ENCODE assay signal across 8 mouse cellular contexts in genomic region chr1:92895089-92895488, GRCm38 (mm10). TPM values are rescaled to one million over a fixed set of nuclear protein-coding genes. Genes with fewer than 3 reads are reported as not detected.
A peak's percentile ranks its signal among the peaks of the same experiment; 100 is the strongest.
DNase-seq lines count a peak whose midpoint lies in the region; ATAC-seq and TF ChIP-seq lines count a peak whose summit lies in the region.

No protein-coding gene starts in this region.

- H3K79me2 ChIP-seq in C2C12 (ENCODE audit: control insufficient read depth, insufficient read depth): no peaks in the 10 kb centered on the region

- no peaks in the 10 kb centered on the region for H3K27me3 ChIP-seq in C2C12 (ENCODE audit: control insufficient read depth, insufficient read depth, insufficient read length)
- no peaks in the 10 kb centered on the region for H3K27me3 ChIP-seq in kidney, embryonic 16.5 days (ENCODE audit: insufficient read depth, low read length)
- no peaks in the 10 kb centered on the region for H3K27me3 ChIP-seq in liver, embryonic 14.5 days (ENCODE audit: control insufficient read depth, insufficient read depth, low read length)
- no peaks in the 10 kb centered on the region for H3K27me3 ChIP-seq in neural tube, embryonic 15.5 days (replicated peaks)

- DNase-seq in adrenal gland, adult 2 months: peak; percentile 82
- DNase-seq in embryo, embryonic 11.5 days (ENCODE audit: low read depth, low spot score): peak; percentile 75
- DNase-seq in gastrocnemius, postnatal 36 days: peak; percentile 60 to 62
- DNase-seq in liver, embryonic 14.5 days (ENCODE audit: low read depth in 3 of 3, low spot score in 3 of 3): peak in 2 of 3 experiments; percentile 36 to 40
- peak; percentile 85 for DNase-seq in testis, postnatal 10 days (ENCODE audit: low spot score)

- H3K4me2 ChIP-seq in kidney, embryonic 16.5 days (replicated peaks; ENCODE audit: low read depth, low read length): no peak overlapping the region
- H3K4me2 ChIP-seq in liver, embryonic 14.5 days (ENCODE audit: low read depth): no peak overlapping the region
- H3K4me2 ChIP-seq in neural tube, embryonic 15.5 days: no peak overlapping the region

- H3K36me3 ChIP-seq in C2C12 (ENCODE audit: control insufficient read depth, insufficient read depth): no peaks in the 10 kb centered on the region
- no peaks in the 10 kb centered on the region for H3K36me3 ChIP-seq in kidney, embryonic 16.5 days (ENCODE audit: insufficient read depth, low read length)
- no peaks in the 10 kb centered on the region for H3K36me3 ChIP-seq in liver, embryonic 14.5 days (replicated peaks; ENCODE audit: control insufficient read depth, insufficient read depth, low read depth)
- H3K36me3 ChIP-seq in neural tube, embryonic 15.5 days: no peaks in the 10 kb centered on the region

- intact Hi-C loops in gastrocnemius, postnatal 36 days (cut with DNase I): loop anchor here (5.0 kb wide), 3 partner anchors 48 to 248 kb away; partner anchors contain the start of gene Otos

- peak; percentile 90 for ATAC-seq in kidney, embryonic 16.5 days (ENCODE audit: low FRiP score, low TSS enrichment)
- peak; percentile 15; the same call in 1 of the 2 replicates for ATAC-seq in liver, embryonic 14.5 days (ENCODE audit: insufficient read depth)
- peak; percentile 77 for ATAC-seq in neural tube, embryonic 15.5 days (ENCODE audit: low FRiP score)

- peak; percentile 91 for TF ChIP-seq CTCF in C2C12 (IDR thresholded peaks at IDR 0.05; ENCODE audit: control insufficient read depth, insufficient read depth, insufficient read length)
- peak; percentile 96 for TF ChIP-seq CTCF in liver, embryonic 14.5 days (IDR thresholded peaks at IDR 0.05; ENCODE audit: low read depth)

- H3K79me3 ChIP-seq in C2C12 (ENCODE audit: low read depth): no peaks in the 10 kb centered on the region

- no peak overlapping the region for H3K4me3 ChIP-seq in C2C12 (ENCODE audit: insufficient read depth, poor library complexity, severe bottlenecking)
- no peak overlapping the region for H3K4me3 ChIP-seq in kidney, embryonic 16.5 days (ENCODE audit: low read length)
- no peak overlapping the region for H3K4me3 ChIP-seq in liver, embryonic 14.5 days (ENCODE audit: insufficient read depth in 1 of 2, low read depth in 2 of 2, low read length in 2 of 2)
- H3K4me3 ChIP-seq in neural tube, embryonic 15.5 days (replicated peaks): no peak overlapping the region

- WGBS in kidney, embryonic 16.5 days: 13% methylated on average over 3 of the region's 3 CpGs
- 11% methylated on average over 3 of the region's 3 CpGs for WGBS in liver, embryonic 14.5 days (ENCODE audit: insufficient replicate concordance)
- WGBS in neural tube, embryonic 15.5 days: 15% methylated on average over 3 of the region's 3 CpGs

- no peaks in the 10 kb centered on the region for H3K4me1 ChIP-seq in kidney, embryonic 16.5 days (ENCODE audit: insufficient read depth, low read length)
- no peaks in the 10 kb centered on the region for H3K4me1 ChIP-seq in liver, embryonic 14.5 days (replicated peaks; ENCODE audit: control insufficient read depth in 2 of 2, insufficient read depth in 2 of 2, low read length in 1 of 2)
- H3K4me1 ChIP-seq in neural tube, embryonic 15.5 days: no peaks in the 10 kb centered on the region

- H3K27ac ChIP-seq in kidney, embryonic 16.5 days (ENCODE audit: low read length): no peak overlapping the region
- H3K27ac ChIP-seq in liver, embryonic 14.5 days: no peak overlapping the region
- H3K27ac ChIP-seq in neural tube, embryonic 15.5 days (replicated peaks): no peak overlapping the region

- no peak for TF ChIP-seq EP300 in liver, embryonic 14.5 days (IDR thresholded peaks at IDR 0.05; ENCODE audit: low read depth)

- no peak overlapping the region for H3K9ac ChIP-seq in kidney, embryonic 16.5 days (replicated peaks; ENCODE audit: low read length)
- no peak overlapping the region for H3K9ac ChIP-seq in liver, embryonic 14.5 days (replicated peaks)
- H3K9ac ChIP-seq in neural tube, embryonic 15.5 days (replicated peaks): no peak overlapping the region

- no peaks in the 10 kb centered on the region for H3K9me3 ChIP-seq in kidney, embryonic 16.5 days (ENCODE audit: low read length)
- H3K9me3 ChIP-seq in liver, embryonic 14.5 days (ENCODE audit: control insufficient read depth, low read length): no peaks in the 10 kb centered on the region
- no peaks in the 10 kb centered on the region for H3K9me3 ChIP-seq in neural tube, embryonic 15.5 days (replicated peaks)

- no peak overlapping the region for H3ac ChIP-seq in C2C12 (ENCODE audit: control insufficient read depth, insufficient read length, low read depth)

TF ChIP-seq in C2C12, 6 proteins besides CTCF, POLR2A, EP300 and RAD21:
- TF ChIP-seq USF1 (IDR thresholded peaks at IDR 0.05; ENCODE audit: low read depth) (no peak), MYOD1 (IDR thresholded peaks at IDR 0.05; ENCODE audit: control insufficient read depth, insufficient read length, low read depth) (no peak), FOSL1 (IDR thresholded peaks at IDR 0.05; ENCODE audit: insufficient read depth, low read length, poor library complexity, severe bottlenecking) (no peak), MYOG (IDR thresholded peaks at IDR 0.05; ENCODE audit: control insufficient read depth, extremely low read depth, insufficient read length) (no peak), MAX (IDR thresholded peaks at IDR 0.05) (no peak), CEBPB (IDR thresholded peaks at IDR 0.05; ENCODE audit: low read depth) (no peak)

RNA-seq across cellular contexts. Expression of gene Ankmy1, which starts 7.6 kb away (rescaled TPM):
- 0.57 TPM for polyA plus RNA-seq in C2C12 (2012; fragmentation: generic; extraction: Trizol)
- 1 to 10 TPM in 1 of 2 experiments, under 1 TPM in 1; 0.69 to 1.0 TPM for total RNA-seq in adrenal gland, adult 2 months (2021)
- polyA plus RNA-seq in adrenal gland, adult 2 months (2012; rRNA removed): 0.18 and 0.26 TPM in 2 replicates
- under 1 TPM; 0.10 to 0.18 TPM for total RNA-seq in gastrocnemius, postnatal 36 days (2021)
- polyA plus RNA-seq in kidney, embryonic 16.5 days (2015; fragmentation: Nextera tagmentation; extraction: Ambion mirVana): 0.52 and 0.63 TPM in 2 replicates
- polyA plus RNA-seq in liver, embryonic 14.5 days (2012; rRNA removed): 0.02 and 0.05 TPM in 2 replicates
- polyA plus RNA-seq in liver, embryonic 14.5 days (2014; fragmentation: Nextera tagmentation; extraction: Ambion mirVana): not detected in 2 replicates
- polyA plus RNA-seq in neural tube, embryonic 15.5 days (2015; fragmentation: Nextera tagmentation; extraction: Ambion mirVana): 0.69 and 1.3 TPM in 2 replicates

RNA-seq across cellular contexts. Expression of gene Dusp28, which starts 11.7 kb away (rescaled TPM):
- polyA plus RNA-seq in C2C12 (2012; fragmentation: generic; extraction: Trizol): 9.3 TPM
- 10 to 100 TPM; 12.5 to 17.2 TPM for total RNA-seq in adrenal gland, adult 2 months (2021)
- polyA plus RNA-seq in adrenal gland, adult 2 months (2012; rRNA removed): 97.2 and 107 TPM in 2 replicates
- total RNA-seq in gastrocnemius, postnatal 36 days (2021): 10 to 100 TPM; 20.4 to 22.2 TPM
- 12.3 and 13.9 TPM in 2 replicates for polyA plus RNA-seq in kidney, embryonic 16.5 days (2015; fragmentation: Nextera tagmentation; extraction: Ambion mirVana)
- 5.2 and 6.4 TPM in 2 replicates for polyA plus RNA-seq in liver, embryonic 14.5 days (2012; rRNA removed)
- 4.4 and 5.4 TPM in 2 replicates for polyA plus RNA-seq in liver, embryonic 14.5 days (2014; fragmentation: Nextera tagmentation; extraction: Ambion mirVana)
- polyA plus RNA-seq in neural tube, embryonic 15.5 days (2015; fragmentation: Nextera tagmentation; extraction: Ambion mirVana): 17.2 and 17.9 TPM in 2 replicates

RNA-seq across cellular contexts. Expression of gene Rnpepl1, which starts 15.5 kb away (rescaled TPM):
- polyA plus RNA-seq in C2C12 (2012; fragmentation: generic; extraction: Trizol): 29.9 TPM
- total RNA-seq in adrenal gland, adult 2 months (2021): 10 to 100 TPM; 71.2 to 90.8 TPM
- polyA plus RNA-seq in adrenal gland, adult 2 months (2012; rRNA removed): 524 and 593 TPM in 2 replicates
- 10 to 100 TPM; 62.7 to 66.0 TPM for total RNA-seq in gastrocnemius, postnatal 36 days (2021)
- polyA plus RNA-seq in kidney, embryonic 16.5 days (2015; fragmentation: Nextera tagmentation; extraction: Ambion mirVana): 14.8 and 31.1 TPM in 2 replicates
- polyA plus RNA-seq in liver, embryonic 14.5 days (2012; rRNA removed): 10.7 and 15.3 TPM in 2 replicates
- 8.7 and 10.7 TPM in 2 replicates for polyA plus RNA-seq in liver, embryonic 14.5 days (2014; fragmentation: Nextera tagmentation; extraction: Ambion mirVana)
- 29.8 and 33.4 TPM in 2 replicates for polyA plus RNA-seq in neural tube, embryonic 15.5 days (2015; fragmentation: Nextera tagmentation; extraction: Ambion mirVana)

RNA-seq across cellular contexts. Expression of gene Capn10, which starts 39.1 kb away (rescaled TPM):
- polyA plus RNA-seq in C2C12 (2012; fragmentation: generic; extraction: Trizol): 19.8 TPM
- total RNA-seq in adrenal gland, adult 2 months (2021): 10 to 100 TPM; 16.1 to 18.3 TPM
- 45.9 and 50.7 TPM in 2 replicates for polyA plus RNA-seq in adrenal gland, adult 2 months (2012; rRNA removed)
- total RNA-seq in gastrocnemius, postnatal 36 days (2021): 1 to 10 TPM; 3.4 to 4.8 TPM
- polyA plus RNA-seq in kidney, embryonic 16.5 days (2015; fragmentation: Nextera tagmentation; extraction: Ambion mirVana): 42.8 and 44.8 TPM in 2 replicates
- 7.4 and 8.8 TPM in 2 replicates for polyA plus RNA-seq in liver, embryonic 14.5 days (2012; rRNA removed)
- polyA plus RNA-seq in liver, embryonic 14.5 days (2014; fragmentation: Nextera tagmentation; extraction: Ambion mirVana): 8.1 and 9.1 TPM in 2 replicates
- 55.4 and 60.8 TPM in 2 replicates for polyA plus RNA-seq in neural tube, embryonic 15.5 days (2015; fragmentation: Nextera tagmentation; extraction: Ambion mirVana)

RNA-seq across cellular contexts. Expression of gene Gpr35, which starts 55.6 kb away (rescaled TPM):
- 0.13 TPM for polyA plus RNA-seq in C2C12 (2012; fragmentation: generic; extraction: Trizol)
- 1 to 10 TPM in 1 of 2 experiments, under 1 TPM in 1; 0.76 to 2.2 TPM for total RNA-seq in adrenal gland, adult 2 months (2021)
- polyA plus RNA-seq in adrenal gland, adult 2 months (2012; rRNA removed): 1.2 and 2.1 TPM in 2 replicates
- total RNA-seq in gastrocnemius, postnatal 36 days (2021): under 1 TPM in 1 of 2 experiments, not detected in 1; 0.39 TPM
- polyA plus RNA-seq in kidney, embryonic 16.5 days (2015; fragmentation: Nextera tagmentation; extraction: Ambion mirVana): 0.50 and 0.62 TPM in 2 replicates
- 0.40 and 0.48 TPM in 2 replicates for polyA plus RNA-seq in liver, embryonic 14.5 days (2012; rRNA removed)
- 0.57 and 0.76 TPM in 2 replicates for polyA plus RNA-seq in liver, embryonic 14.5 days (2014; fragmentation: Nextera tagmentation; extraction: Ambion mirVana)
- 0.64 and 1.0 TPM in 2 replicates for polyA plus RNA-seq in neural tube, embryonic 15.5 days (2015; fragmentation: Nextera tagmentation; extraction: Ambion mirVana)

Comparison
In these comparisons a context has a peak if more than half of its experiments do, and no peak if none do; other contexts are left out.
1. ATAC-seq: peak in every context shown above with its lines; median percentile 90 in kidney, embryonic 16.5 days; 77 in neural tube, embryonic 15.5 days; 15 in liver, embryonic 14.5 days.
2. RNA of gene Rnpepl1, which starts 15.5 kb away (polyA plus RNA-seq): 524 to 593 TPM in adrenal gland, adult 2 months; 14.8 to 31.1 TPM in kidney, embryonic 16.5 days, 29.9 TPM in C2C12 (single experiment), 29.8 to 33.4 TPM in neural tube, embryonic 15.5 days and 8.7 to 15.3 TPM in liver, embryonic 14.5 days; every median in the first group is over 10 times any median in the second.
3. Peak in every context shown above with its lines, with median percentiles within 50 percentile points of each other: DNase-seq.